Mouse (Mus musculus) urinary bladder, adult 2 months (tissue): ENCODE measurements around the gene Miga1. TPM values are rescaled to one million over a fixed set of nuclear protein-coding genes. Genes with fewer than 3 reads are reported as not detected.

Experiments used
- DNase-seq: peaks from one replicate; pipeline ENCODE4 v3.0.0; 2022; ENCODE audit warnings: low spot score
- polyA plus RNA-seq: library from polyadenylated mRNA; depleted of rRNA; stranded (reverse); fragments of >200 nt; gene quantifications from 2 replicates; pipeline ENCODE4 v1.2.3, GENCODE M21; 2012; rRNA removed

The Miga1 gene
- 6.4 and 7.4 TPM in 2 replicates for polyA plus RNA-seq

GRCm38 (mm10) chr3:152339862-152340557 lies at the start of gene Miga1:
Gene Miga1, minus strand, starts transcription at chr3:152340407.
- peak; percentile 58 for DNase-seq

- DNase-seq, result no peak
Observed at GRCm38 (mm10) chr3:152384106-152384505, 43.9 kb upstream of the Miga1 start.

GRCm38 (mm10) chr3:152376063-152376462 lies 35.9 kb upstream of the Miga1 start:
- no peak for DNase-seq

GRCm38 (mm10) chr3:152364181-152364580 lies 24.0 kb upstream of the Miga1 start:
- no peak for DNase-seq

- no peak for DNase-seq
Observed at GRCm38 (mm10) chr3:152359151-152359550, 18.9 kb upstream of the Miga1 start.

GRCm38 (mm10) chr3:152356751-152357150 lies 16.5 kb upstream of the Miga1 start:
- DNase-seq, result no peak

GRCm38 (mm10) chr3:152355361-152355760 lies 15.2 kb upstream of the Miga1 start:
- no peak for DNase-seq

GRCm38 (mm10) chr3:152353434-152354177 lies 13.4 kb upstream of the Miga1 start:
- no peak for DNase-seq

- DNase-seq, result no peak
Observed at GRCm38 (mm10) chr3:152352289-152352688, 12.1 kb upstream of the Miga1 start.

GRCm38 (mm10) chr3:152350966-152351365 lies 10.8 kb upstream of the Miga1 start:
- no peak for DNase-seq

GRCm38 (mm10) chr3:152350431-152350830 lies 10.2 kb upstream of the Miga1 start:
- no peak for DNase-seq

GRCm38 (mm10) chr3:152348011-152348830 lies 8.0 kb upstream of the Miga1 start:
- no peak for DNase-seq

- DNase-seq, result no peak
Observed at GRCm38 (mm10) chr3:152347227-152347626, 7.0 kb upstream of the Miga1 start.

GRCm38 (mm10) chr3:152346633-152347141 lies 6.5 kb upstream of the Miga1 start:
- DNase-seq, result no peak

- DNase-seq, result peak; percentile 89
Observed at GRCm38 (mm10) chr3:152345732-152346632, 5.8 kb upstream of the Miga1 start, which contains the start of gene Usp33. Gene Usp33, plus strand, starts transcription at chr3:152346478.

GRCm38 (mm10) chr3:152342961-152343517 lies 2.8 kb upstream of the Miga1 start:
- DNase-seq, result no peak

- no peak for DNase-seq
Observed at GRCm38 (mm10) chr3:152336085-152336484, 4.1 kb downstream of the Miga1 start.

- DNase-seq, result no peak
Observed at GRCm38 (mm10) chr3:152333641-152334040, 6.6 kb downstream of the Miga1 start.

- no peak for DNase-seq
Observed at GRCm38 (mm10) chr3:152332545-152333300, 7.5 kb downstream of the Miga1 start.

GRCm38 (mm10) chr3:152332104-152332503 lies 8.1 kb downstream of the Miga1 start:
- no peak for DNase-seq
